Mouse (Mus musculus): ENCODE data around the gene Ppp2ca.
"Not testable (repeated sequence)": the region's sequence is repeated elsewhere in the genome, so short reads cannot be mapped to it uniquely, and the experiment has no call there.

Gene Ppp2ca

GRCm38 (mm10) chr11:52097016-52097415, 1.5 kb upstream of the Ppp2ca start:
- no peak for DNase-seq

GRCm38 (mm10) chr11:52097596-52097995, 885 bp upstream of the Ppp2ca start:
- DNase-seq, result peak; percentile 43 to 61

- peak; percentile 88 to 89 for DNase-seq
These were observed 715 bp downstream of the Ppp2ca start for GRCm38 (mm10) chr11:52099031-52099761.

GRCm38 (mm10) chr11:52099771-52100219, 1.3 kb downstream of the Ppp2ca start:
- peak in 1 of 2 experiments; percentile 42 for DNase-seq

- no peak for DNase-seq
These were observed 4.5 kb downstream of the Ppp2ca start for GRCm38 (mm10) chr11:52102977-52103376.

GRCm38 (mm10) chr11:52105503-52105902, 7.0 kb downstream of the Ppp2ca start:
- no peak for DNase-seq

- DNase-seq, result no peak
These were observed 7.6 kb downstream of the Ppp2ca start for GRCm38 (mm10) chr11:52106037-52106436.

- DNase-seq, result no peak
These were observed 8.0 kb downstream of the Ppp2ca start for GRCm38 (mm10) chr11:52106438-52106837.

GRCm38 (mm10) chr11:52108796-52109195, 10.3 kb downstream of the Ppp2ca start:
- no peak for DNase-seq

- no peak for DNase-seq
These were observed 10.9 kb downstream of the Ppp2ca start for GRCm38 (mm10) chr11:52109421-52109820.

- DNase-seq, result no peak
These were observed 17.0 kb downstream of the Ppp2ca start for GRCm38 (mm10) chr11:52115479-52115878.

GRCm38 (mm10) chr11:52116117-52116516, 17.6 kb downstream of the Ppp2ca start:
- DNase-seq, result not testable (repeated sequence)

GRCm38 (mm10) chr11:52117156-52117555, 18.7 kb downstream of the Ppp2ca start:
- no peak for DNase-seq

- not testable (repeated sequence) for DNase-seq
These were observed 21.9 kb downstream of the Ppp2ca start for GRCm38 (mm10) chr11:52120415-52120814.

GRCm38 (mm10) chr11:52122045-52122444, 23.6 kb downstream of the Ppp2ca start:
- no peak for DNase-seq

GRCm38 (mm10) chr11:52124468-52124867, 26.0 kb downstream of the Ppp2ca start:
- no peak for DNase-seq

GRCm38 (mm10) chr11:52127169-52127568, 28.7 kb downstream of the Ppp2ca start:
- no peak for DNase-seq

- DNase-seq, result no peak
These were observed 29.3 kb downstream of the Ppp2ca start for GRCm38 (mm10) chr11:52127760-52128159.

- peak in 1 of 2 experiments; percentile 26 for DNase-seq
These were observed 30.0 kb downstream of the Ppp2ca start for GRCm38 (mm10) chr11:52128316-52129061.

GRCm38 (mm10) chr11:52129171-52129570, 30.7 kb downstream of the Ppp2ca start:
- peak; percentile 32 to 58 for DNase-seq

GRCm38 (mm10) chr11:52129621-52130450, 31.4 kb downstream of the Ppp2ca start:
- DNase-seq, result peak; percentile 43 to 45

GRCm38 (mm10) chr11:52130451-52131068, 32.1 kb downstream of the Ppp2ca start:
- DNase-seq, result peak in 1 of 2 experiments; percentile 24
